Mouse (Mus musculus) layer of hippocampus, postnatal 25 days (tissue): ENCODE results near the gene Tesk2. TPM values are rescaled to one million over a fixed set of nuclear protein-coding genes. Genes with fewer than 3 reads are reported as not detected.

ENCODE experiments used
- DNase-seq, 2 experiments: peaks; one replicate each; pipeline ENCODE4 v3.0.0; 2022; ENCODE audit warnings: mixed read lengths in 2 of 2, low spot score in 1 of 2; ENCODE audit errors: extremely low spot score in 1 of 2
- total RNA-seq, 2 experiments: library from RNA; stranded (reverse); gene quantifications; 2 replicates each; pipeline ENCODE4 v1.2.3; 2021

Gene Tesk2
- total RNA-seq, 2 experiments from 2014 or later, result 4.5 TPM

DNA sequence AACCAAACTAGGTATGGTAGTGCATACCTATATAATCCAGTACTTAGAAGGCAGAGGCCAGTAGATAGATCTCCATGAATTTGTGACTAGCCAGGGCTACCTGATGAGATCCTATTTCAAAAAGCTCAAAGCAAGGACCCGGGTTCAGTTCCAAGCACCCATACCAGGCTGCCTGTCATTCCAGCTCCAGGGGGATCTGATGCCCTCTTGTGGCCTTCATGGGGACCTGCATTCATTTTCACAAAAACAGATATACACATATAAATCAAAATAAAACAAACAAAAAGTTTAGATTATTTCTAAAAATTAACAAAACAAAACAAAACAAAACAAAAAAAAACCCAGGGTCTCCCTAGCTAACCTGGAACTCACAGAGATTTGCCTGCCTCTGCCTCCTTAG lies 65.8 kb downstream of the Tesk2 start:
- no peak for DNase-seq

DNA sequence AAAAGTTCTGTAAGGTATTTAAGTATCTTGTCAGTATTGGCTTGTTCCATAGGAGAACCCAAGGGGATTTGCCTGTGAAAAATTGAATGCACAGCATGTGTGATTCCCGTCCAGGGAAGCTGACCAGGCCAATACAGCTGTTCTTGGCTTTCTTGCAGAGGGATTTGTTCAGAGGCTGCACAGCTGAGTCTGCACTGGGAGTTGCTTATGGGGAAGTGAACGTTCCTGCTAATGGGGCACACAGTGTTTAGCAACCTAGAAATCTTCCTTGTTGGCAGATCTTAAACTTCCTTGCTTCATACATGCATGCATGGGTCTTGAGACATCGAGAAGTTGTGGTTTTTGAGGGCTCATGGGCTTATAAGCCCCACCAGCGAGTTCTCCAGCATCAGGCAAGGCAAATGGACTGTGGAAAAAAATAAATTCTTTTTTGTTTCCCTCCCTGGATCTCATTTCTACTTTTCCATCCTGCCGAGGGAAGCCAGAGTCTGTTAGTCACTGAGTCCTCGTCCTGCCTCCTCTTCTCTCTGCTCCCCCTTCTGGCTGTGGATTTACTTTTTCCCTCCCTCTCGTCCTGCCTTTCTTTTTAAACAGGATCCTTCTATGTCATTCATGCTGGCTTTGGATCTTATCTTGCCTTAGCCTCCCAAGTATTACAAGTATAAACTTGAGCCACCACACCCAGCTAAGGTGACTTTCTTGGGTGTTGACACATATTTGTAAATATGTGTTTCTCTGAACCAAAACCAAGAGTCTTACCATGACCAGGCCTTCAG lies 67.4 kb downstream of the Tesk2 start:
- no peak for DNase-seq

DNA sequence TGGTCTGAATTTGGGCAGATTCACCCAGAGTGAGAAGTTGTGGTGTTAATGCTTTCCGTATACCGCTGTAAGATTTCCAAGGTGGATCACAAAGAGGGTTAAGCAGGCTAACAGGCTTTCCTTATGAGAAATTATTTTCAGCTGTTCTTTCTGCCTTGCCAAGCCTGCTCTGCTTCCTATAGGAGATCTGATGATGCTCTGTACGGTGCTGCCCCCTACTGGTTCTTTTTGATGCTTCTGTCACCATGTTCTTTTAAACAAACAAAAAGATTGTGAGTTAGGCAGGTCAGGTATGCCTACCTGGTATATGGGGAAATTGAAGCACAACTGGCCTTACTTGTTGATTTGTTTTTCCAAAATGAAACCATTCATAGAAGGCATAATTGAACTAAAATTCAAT lies 68.2 kb downstream of the Tesk2 start:
- DNase-seq, result peak; percentile 50 to 85

DNA sequence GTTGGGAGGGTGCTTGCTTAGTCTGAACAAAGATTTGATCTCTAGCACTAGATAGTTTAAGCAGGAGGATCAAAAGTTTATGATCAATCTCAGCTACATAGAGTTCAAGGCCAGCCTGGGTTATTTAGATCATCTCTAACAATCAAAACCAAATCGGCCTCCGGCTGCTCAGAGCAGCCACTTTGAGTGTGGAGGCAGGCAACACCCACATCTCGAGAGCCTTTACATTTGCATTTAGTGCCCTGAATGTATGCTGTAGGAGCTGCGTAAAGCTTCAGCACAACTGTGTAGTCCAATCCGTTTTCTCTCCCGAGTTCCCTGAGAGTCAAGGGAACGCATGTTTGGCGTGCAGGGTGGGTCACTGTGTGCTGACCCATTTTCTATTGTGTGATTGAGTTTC lies 71.7 kb downstream of the Tesk2 start:
- no peak for DNase-seq

DNA sequence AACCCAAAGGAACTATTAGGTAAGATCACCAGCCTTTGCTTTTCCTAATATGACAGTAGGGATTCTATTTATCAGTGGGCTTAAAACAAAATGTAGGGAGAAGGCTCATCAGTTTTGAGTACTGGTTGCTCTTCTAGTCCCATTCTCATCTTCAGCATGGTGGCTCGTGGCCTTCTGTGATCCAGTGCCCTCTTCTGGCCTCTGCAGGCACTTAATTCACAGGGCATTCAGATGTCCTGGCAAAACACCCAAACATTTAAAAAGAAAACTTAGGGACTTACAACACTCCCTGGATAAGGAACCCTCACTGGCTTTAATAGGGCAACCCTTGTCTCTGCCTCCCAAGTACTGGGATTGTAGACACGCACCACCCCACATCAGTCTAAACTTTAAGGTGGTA lies 73.5 kb downstream of the Tesk2 start:
- no peak for DNase-seq

DNA sequence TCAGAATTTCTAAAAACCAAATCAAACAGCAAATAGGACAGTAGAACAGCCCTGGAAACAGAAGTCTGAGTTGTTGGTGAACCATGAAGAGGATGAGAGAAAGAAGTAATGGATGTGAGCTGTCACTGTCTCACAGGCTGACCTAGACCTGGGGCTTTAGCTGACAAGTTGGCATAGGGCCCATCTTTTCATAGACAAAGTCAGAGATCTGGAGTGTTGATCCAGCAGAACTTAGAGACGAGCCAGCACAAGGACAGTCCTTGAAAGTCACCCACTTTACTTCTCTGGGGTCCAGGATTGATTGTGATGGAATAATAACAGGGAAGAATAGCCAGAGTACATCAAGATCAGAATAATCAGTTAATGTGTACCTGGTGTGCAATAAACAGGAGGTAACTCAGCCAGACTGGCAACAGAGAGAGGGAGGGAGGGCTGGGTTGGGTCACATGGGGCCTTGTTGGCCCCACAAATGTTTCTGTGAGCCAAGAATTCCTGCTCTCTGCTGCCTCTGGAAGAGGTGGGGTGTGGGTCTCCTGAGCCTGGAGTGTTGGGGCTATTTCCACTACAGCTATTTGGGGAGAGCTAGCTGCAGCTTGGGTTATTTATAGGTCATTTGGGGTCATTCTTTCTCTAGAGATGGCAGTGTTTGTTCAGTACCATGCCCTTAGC lies 75.8 kb downstream of the Tesk2 start:
- no peak for DNase-seq

DNA sequence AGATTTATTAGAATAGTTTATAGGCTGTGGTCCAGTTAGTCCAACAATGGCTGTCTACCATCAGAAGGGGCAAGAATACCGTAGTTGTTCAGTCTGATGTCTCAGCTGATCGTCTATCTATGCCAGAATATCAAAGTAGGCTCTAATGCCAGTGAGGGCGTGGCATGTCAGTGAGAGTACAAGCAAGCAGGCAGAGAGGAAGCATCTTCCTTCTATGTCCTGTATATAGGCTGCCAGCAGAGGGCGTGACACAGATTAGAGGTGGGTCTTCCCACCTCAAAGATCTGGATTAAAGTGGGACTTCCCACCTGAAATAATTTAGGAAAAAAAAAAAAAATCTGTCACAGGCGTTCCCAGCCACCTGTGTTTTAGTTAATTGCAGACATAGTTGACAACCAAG lies 79.2 kb downstream of the Tesk2 start:
- no peak for DNase-seq

DNA sequence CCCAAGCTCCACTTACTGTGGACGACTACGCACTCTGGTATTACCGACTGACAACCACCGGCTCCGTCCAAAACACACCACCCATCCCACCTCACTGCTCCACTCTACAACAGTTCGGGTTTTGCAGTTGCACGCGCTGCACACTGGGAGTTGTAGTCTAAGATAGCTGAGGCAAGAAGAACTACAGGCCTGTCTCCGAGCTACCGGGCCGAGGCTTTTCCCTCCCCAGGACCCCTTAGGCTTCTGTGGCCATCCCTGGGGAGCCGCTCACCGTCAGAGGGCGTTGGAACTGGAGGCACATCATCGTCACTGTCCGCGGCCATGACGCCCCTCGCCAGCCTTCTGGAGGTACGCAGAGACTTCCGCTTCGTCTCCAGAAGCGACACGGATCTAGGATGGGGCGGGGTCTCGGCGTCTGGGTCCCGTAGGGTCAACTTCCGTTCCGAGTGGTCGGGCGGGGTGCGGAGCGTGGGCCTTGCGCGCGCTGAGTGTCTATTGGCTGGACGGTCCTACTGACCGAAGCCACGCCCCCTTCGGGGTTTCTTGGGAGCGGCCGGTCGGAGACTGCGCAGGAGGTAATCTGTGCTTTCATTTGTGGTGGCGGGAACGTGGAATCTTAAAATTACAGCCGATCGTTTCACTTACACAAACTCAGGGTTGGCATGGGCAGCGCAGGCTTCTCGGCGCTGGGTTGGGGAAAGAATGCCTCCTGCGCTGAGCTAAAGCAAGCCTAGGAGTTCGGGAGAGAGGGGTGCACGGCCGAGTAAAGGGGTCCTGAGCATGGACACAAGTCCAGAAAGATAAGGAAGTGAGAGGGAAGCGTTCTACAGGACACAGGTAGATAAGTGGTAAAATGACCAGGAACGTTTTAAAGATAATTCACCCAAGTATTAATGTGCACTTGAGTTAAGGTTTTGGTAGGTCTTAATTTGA lies 86.7 kb downstream of the Tesk2 start, which contains the start of the genes Toe1 and Mutyh:
Gene Toe1, minus strand, starts transcription at position 444 of the 933 bp plus-strand sequence.
Gene Mutyh, plus strand, starts transcription at position 527 of the 933 bp plus-strand sequence.
- DNase-seq, result peak; percentile 72 to 78

DNA sequence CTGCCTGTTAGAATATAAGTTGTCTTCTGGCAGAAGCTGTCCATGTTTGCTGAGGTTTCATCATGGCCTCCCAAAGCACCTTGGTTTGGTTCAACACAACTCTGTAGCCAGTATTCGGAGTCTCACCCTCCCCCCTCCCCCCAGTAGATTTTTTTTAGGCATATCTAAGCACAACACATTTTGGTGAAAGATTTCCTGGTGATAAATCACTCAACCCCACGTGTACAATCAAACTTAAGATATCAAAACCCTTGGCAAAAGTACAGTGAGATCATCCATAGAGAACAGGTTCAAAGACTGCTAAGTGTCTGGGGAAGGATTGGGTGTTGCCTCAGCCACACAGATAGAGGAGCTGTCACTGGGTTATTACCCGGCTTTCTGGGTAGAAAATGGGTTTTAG lies 90.3 kb downstream of the Tesk2 start:
- DNase-seq, result no peak

DNA sequence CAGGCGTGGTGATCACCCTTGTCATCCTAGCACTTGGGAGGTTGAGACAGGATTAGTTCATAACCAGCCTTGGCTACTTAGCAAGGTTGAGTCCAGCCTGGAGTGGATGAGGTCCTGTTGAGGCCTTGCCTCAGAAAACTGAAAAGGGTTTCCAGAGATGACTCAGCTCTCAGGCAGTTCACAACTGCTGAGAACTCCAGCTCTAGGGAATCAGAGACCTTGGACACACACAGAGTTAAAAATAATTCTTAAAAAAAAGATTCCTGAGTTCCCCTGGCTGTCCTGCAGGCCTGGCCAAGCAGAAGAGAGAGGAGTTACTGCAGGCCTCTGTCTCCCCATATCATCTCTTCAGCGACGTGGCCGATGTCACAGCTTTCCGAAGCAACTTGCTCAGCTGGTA lies 94.5 kb downstream of the Tesk2 start:
- no peak for DNase-seq

DNA sequence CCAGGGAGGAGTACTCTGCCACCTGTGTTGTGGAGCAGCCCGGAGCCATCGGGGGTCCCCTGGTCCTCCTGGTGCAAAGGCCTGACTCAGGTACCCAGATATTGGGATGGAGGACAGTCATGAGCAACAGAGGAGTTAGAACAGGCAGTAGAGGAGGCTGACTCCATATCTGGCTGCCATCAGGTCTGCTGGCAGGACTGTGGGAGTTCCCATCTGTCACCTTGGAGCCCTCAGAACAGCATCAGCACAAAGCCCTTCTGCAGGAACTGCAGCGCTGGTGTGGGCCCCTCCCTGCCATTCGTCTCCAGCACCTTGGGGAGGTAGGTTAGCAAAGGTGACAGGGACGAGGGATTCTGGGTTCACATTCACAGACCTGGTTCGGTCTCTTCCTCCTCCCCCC lies 96.7 kb downstream of the Tesk2 start:
- DNase-seq, result peak in 1 of 2 experiments; percentile 37

DNA sequence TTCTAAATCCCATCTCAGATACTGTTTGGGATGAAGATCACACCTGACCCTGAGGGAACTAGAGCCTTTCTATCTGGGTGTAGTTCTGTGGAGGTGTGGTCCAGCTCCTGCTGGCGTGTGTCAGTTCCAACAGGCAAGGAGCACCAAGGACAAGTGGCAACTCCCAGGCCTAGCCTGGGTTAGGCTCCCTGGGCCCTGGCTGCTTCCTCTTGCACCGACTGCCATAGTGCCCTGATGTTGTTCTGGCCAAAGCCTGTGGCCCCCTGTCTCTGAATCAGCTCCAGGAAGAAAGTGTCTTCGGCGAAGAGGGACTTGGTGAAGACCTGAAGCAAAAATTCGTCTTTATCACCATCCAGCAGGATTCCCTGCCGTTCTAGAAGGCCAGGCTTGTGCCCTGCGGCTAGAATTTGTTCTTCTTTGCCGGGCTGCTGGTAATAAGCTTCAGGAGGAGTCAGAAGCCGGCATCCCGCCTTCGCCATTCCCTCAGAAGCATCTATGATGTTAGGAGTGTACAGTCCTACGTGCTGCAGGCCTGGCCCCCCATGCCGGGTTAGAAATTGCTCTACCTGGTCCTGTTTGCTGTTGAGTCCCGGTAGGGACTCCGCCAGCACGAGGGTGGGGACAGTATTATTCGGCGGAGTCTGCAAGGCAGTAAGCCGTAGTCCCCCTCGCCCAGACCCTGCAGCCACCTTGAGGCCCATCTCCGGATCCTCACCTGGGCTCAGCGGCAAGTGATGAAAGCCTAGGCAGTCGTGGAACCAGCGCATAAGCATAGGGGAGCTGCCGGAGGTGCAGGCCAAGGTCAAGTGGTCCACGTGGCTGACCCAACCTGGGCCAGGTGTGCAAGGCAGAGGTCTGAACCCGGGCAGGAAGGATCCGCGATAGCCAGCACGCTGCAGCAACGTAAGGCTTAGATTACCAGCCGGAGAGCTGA lies 99.5 kb downstream of the Tesk2 start:
- no peak for DNase-seq

DNA sequence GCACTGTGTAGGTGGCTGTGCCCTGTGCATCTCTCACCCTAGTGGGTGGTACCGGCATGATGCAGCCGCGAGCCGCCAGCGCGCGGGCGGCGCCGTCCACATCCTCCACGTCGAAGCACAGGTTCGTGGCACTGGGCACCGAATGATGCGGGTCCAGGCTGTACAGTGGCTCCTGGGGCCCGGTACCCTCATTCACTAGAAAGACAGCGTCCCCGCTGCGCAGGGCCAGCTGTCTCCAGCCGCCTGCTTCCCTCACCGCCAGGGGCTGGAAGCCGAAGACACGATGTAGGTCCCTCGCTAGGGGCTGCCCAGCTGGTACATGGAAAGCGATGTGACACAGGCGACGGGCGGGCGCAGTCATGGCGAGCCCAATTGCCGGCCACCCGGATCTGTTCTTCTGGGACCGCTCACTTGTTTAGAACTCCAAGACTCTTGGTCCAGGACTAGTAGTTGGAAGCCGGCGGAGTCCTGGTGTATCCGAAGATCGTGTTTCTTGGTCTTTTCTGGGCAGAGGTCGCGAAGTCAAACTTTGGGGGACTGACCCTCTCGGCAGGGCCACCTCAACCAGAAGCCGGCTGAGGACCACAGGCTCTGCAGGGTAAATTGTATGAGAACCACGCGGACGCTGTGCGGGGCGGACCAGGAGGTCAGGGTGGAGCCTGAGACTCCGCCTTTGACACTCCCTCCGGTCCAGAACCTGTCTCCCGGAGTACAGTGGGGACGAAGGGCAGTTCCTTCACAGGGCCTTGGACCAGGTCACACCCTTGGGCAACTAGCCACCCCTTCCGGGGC lies 100.3 kb downstream of the Tesk2 start:
- DNase-seq, result peak in 1 of 2 experiments; percentile 48

DNA sequence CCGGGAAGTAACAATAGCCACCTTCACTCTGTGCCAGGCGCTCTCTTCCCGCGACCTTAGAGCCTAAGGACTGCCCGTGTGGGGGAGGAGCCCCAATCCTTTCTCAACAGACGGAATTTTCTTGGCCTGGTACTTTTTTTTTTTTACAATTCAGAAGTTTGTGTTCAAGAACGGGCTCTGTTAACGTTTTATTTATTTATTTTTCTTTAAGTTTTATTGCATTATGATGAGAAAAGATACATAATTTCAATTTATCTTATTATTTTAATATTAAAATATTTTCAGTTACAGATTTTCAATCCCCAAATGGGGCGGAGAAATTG lies 100.9 kb downstream of the Tesk2 start, which contains the start of gene Hpdl:
Gene Hpdl, minus strand, starts transcription at position 14 of the 323 bp plus-strand sequence.
- no peak for DNase-seq

DNA sequence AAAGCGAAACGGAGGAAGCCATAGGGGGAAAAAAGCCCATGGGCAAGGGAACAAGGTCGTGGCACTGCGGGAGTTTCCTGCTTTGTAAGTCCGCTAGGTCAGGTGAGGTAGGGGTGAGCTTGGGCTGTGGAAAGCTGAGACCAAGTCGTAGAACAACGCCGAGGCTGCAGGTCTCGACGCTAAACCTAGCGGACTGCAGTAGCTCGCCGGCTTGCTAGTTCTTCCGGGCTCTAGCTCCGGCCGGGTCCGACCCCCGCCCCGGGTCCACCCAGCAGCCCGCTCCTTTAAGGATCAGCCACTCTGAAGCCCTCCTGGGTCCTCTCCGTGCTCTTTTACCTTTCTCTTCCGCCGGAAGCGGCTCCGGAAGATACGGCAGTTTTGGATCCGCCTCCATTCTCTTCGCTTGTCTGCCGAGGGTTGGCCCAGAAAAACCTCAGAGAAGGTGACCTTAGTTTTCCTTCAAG lies 103.8 kb downstream of the Tesk2 start:
- DNase-seq, result peak; percentile 50 to 59

DNA sequence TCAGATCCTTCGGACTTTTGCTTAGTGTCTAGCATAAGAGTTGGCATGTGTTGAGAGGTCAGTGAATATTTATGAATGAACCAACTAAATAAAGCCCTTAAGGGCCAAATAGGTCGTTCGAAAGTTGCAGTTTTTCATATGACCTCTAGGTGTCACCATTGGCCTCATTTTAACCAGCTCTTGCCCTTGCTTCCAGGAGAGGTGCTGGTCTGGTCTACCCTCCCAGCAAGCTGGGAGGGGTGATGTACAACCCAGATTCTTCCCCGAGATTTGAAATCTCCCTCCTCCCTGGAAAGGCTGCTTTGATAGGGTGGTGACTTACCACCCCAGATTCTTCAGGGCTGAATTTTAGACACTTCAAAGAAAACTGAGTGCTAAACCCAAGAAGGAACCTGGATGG lies 107.1 kb downstream of the Tesk2 start:
- no peak for DNase-seq

DNA sequence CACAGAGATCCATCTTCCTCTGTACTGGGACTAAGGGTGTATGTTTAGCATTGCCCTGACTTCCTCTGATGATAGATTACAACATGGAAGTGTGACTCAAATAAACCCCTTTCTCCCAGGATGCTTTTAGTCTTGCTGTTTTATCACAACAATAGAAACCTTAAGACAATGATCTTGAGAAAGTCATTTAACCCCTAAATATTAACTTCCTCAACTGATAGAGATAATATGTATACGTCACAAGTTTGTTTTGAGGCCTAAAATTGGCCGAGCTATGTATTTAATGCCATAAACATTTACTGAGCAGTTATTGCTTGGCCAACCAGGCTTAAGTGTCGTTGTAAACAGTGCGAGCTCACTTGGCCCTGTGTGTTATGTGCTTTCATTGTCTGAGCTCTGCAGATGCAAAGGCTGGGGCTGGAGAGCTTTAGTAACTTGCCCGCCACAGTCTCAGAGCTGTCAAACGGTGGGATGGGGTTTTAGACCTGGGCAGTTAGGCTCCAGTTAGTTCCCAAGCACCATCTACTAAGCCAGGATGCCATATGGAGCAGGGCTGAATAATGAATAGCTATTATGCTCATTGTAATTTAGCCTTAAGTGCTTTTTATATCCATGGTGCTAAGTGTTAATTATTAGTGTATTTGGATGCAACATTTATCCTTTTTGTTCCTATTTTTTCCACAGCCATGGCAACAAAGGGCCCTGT lies 108.8 kb downstream of the Tesk2 start:
- no peak for DNase-seq

DNA sequence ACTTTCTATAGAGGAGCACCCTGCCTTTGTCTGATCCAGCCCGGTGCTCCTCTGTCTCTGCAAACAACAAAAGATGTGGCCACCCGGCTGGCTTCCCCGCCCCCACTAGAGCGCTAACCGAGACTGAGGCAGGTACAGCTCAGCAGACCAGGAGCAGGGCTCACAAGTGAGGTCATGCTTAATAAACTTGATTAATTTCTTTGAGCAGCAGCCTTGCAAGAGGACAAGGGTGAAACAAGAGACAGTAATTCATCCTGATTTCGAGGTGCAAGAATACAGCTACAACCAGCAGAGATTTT lies 109.3 kb downstream of the Tesk2 start:
- no peak for DNase-seq

DNA sequence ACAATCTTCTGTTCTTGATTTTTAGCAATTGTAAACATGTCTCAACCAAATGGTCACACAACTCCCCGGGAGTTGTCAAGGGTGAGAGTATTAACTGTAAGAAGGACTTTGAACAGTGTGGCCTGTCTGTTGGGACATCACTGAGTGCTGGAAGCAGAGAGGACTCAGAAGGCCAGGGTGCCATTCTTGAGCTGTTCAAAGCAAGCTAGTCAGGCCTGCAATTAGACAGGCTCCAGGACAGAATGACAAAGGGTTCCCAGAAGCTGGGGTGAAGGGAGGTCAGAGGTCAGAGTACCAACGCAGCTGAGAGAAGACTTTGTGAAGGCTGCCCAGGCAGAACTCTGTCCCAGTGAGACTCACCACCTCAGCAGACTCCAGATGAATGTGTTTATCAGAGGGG lies 118.3 kb downstream of the Tesk2 start:
- DNase-seq, result no peak
